Mouse (Mus musculus) spleen, adult 2 months (tissue): ENCODE results near the gene Lpar1. TPM values are rescaled to one million over a fixed set of nuclear protein-coding genes. Genes with fewer than 3 reads are reported as not detected.

Source experiments
- DNase-seq, 2 experiments: peaks; one replicate each; pipeline versions ENCODE4 v3.0.0 to v3.0.0-alpha.2; 2012 to 2021; ENCODE audit warnings: low spot score in 2 of 2, low read depth in 1 of 2
- H3K27ac ChIP-seq: fragments of 200-500 bp; 2 replicates; pipeline ENCODE4 v1.5.1; 2012; ENCODE audit warnings: low read length, inconsistent platforms; ENCODE audit not compliant: insufficient read depth
- H3K27me3 ChIP-seq: fragments of 200-500 bp; 2 replicates; pipeline ENCODE4 v1.6.1; 2012; ENCODE audit warnings: mild to moderate bottlenecking, moderate library complexity, low read length, inconsistent platforms; ENCODE audit not compliant: control insufficient read depth, insufficient read depth
- H3K36me3 ChIP-seq: fragments of 200-500 bp; 2 replicates; pipeline ENCODE4 v1.6.1; 2012; ENCODE audit warnings: mild to moderate bottlenecking, low read length, inconsistent platforms; ENCODE audit not compliant: control insufficient read depth, insufficient read depth
- H3K4me1 ChIP-seq: fragments of 200-500 bp; 2 replicates; pipeline ENCODE4 v1.6.1; 2011; ENCODE audit warnings: inconsistent platforms; ENCODE audit not compliant: control insufficient read depth, insufficient read depth, insufficient read length
- H3K4me3 ChIP-seq: fragments of 200-500 bp; 2 replicates; pipeline ENCODE4 v1.5.1; 2011; ENCODE audit warnings: mild to moderate bottlenecking, inconsistent platforms; ENCODE audit not compliant: insufficient read depth, insufficient read length; ENCODE audit errors: extremely low read depth
- CTCF ChIP-seq: fragments of 200-500 bp; IDR thresholded peaks from 2 replicates; pipeline ENCODE4 v1.5.1; 2011; ENCODE audit warnings: mild to moderate bottlenecking, inconsistent platforms; ENCODE audit not compliant: insufficient read depth, insufficient read length, insufficient replicate concordance; ENCODE audit errors: extremely low read depth
- POLR2A ChIP-seq: fragments of 200-500 bp; IDR thresholded peaks from 2 replicates; pipeline ENCODE4 v1.6.1; 2011; ENCODE audit warnings: low read depth, low read length, inconsistent platforms
- WGBS: fragments of 180-500 bp; shearing (Covaris S2); methylation state at CpG from one replicate; pipeline ENCODE4 v1.1.7; 2018; 5-methylcytosine and 5-hydroxymethylcytosine counted together
- polyA plus RNA-seq: library from polyadenylated mRNA; depleted of rRNA; stranded (reverse); fragments of >200 nt; gene quantifications from 2 replicates; pipeline ENCODE4 v1.2.3, GENCODE M21; 2012

Lpar1 gene
- polyA plus RNA-seq, 1 experiment: 19.7 TPM

DNA sequence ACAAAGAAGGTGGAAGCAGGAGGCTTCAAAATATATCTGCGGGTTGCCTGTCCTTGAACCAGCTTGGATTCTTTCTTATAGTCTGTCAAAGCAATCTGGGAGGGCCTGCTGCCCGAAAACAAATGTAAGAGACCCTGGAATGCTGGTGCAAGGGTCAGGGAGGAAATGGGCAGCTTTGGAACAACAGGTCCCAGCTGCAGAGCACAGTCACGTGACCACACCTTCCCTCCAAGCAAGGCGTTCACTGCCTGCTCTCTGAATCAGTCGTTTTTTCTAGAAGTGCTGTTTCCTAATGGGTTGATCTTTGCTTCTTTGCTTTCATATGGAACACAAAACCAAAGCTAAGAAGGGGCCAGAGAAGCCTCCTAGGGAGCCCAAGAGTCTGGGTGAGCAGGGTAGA, 111.4 kb downstream of the Lpar1 start:
- Histone ChIP-seq H3K27me3 (no peaks in the 10 kb centered on the region), H3K4me3 (no peak overlapping the region), H3K36me3 (no peaks in the 10 kb centered on the region), H3K27ac (no peak overlapping the region), H3K4me1 (no peaks in the 10 kb centered on the region)
- TF ChIP-seq POLR2A: no peak
- no peak for TF ChIP-seq CTCF
- WGBS: 71% methylated on average over 5 of the region's 5 CpGs
- no peak for DNase-seq

DNA sequence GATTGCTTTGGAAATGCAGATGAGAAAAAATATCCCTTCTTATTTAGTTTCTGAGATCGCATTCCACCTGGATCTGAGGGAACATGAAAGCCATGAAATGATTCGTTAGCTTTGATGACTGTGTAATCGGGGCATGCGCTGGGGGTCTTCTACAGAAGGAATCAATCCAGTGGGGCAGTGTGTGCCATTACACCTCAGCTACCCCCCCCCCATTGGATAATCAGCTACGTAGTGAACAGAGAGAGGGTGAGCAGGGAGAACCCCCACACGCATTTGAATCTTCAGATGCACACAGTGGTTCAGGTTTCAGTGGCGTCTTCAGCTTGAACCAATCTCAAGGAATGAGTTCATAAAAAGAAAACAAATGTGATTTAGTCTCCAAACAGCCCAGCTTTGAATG, 115.0 kb downstream of the Lpar1 start:
- Histone ChIP-seq H3K4me3 (no peak overlapping the region), H3K36me3 (no peaks in the 10 kb centered on the region), H3K27me3 (no peaks in the 10 kb centered on the region), H3K27ac (no peak overlapping the region), H3K4me1 (no peaks in the 10 kb centered on the region)
- DNase-seq: no peak
- 88% methylated on average over 7 of the region's 7 CpGs for WGBS
- TF ChIP-seq POLR2A: no peak

DNA sequence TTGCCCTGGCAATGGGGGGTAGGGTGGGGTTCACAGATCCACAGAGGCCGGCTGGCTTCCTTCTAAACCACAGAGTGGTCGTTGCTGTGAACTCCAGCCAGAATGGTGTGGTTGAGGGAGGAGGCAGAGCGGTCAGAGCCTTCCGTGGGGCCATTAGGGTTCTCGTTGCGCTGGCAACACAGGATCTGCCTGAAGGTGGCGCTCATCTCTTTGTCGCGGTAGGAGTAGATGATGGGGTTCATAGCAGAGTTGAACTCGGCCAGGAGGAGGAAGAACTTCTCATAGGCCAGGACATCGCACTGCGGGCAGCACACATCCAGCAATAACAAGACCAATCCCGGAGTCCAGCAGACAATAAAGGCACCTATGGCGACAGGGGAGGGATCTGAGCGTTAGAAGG, 116.4 kb downstream of the Lpar1 start:
- WGBS: 85% methylated on average over 15 of the region's 15 CpGs
- no peak for DNase-seq
- H3K27ac ChIP-seq: no peak overlapping the region
- H3K4me3 ChIP-seq: no peak overlapping the region
- TF ChIP-seq POLR2A (no peak), CTCF (no peak)
- H3K27me3 ChIP-seq: no peaks in the 10 kb centered on the region
- H3K36me3 ChIP-seq: no peaks in the 10 kb centered on the region
- no peaks in the 10 kb centered on the region for H3K4me1 ChIP-seq

DNA sequence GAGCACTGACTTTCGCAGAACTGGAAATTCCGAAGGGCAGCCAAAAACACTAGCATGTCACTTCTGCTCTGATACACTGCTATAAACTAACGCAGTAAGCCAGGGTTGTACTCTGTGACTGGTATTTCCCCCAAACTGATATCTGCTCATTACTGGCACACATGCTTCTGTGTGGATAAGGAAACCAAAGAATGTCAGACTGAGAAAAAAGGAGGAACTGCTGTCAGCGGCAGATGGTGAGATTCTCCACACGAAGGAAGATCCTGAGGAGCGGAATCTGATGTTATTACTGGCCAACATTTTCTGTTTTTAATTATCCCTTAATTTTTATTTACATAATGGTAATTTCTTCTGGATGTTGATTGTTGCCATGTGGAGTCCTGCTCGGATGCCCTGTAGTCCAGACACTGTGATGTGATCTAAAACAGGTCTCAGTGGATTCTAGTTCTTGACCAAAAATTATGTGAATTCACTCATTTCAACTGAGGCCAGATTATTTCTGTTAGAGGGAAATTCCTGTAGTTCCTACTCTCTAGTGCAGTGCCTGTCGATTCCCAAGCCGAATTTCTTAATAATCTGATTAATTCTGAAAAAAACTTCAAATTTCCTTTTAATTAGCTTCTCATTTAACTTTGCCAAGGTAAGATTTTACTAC, 130.3 kb downstream of the Lpar1 start:
- H3K27me3 ChIP-seq: no peaks in the 10 kb centered on the region
- WGBS: 39% methylated on average over 9 of the region's 9 CpGs
- TF ChIP-seq CTCF: no peak
- no peak for TF ChIP-seq POLR2A
- DNase-seq: no peak
- no peaks in the 10 kb centered on the region for H3K4me1 ChIP-seq
- H3K4me3 ChIP-seq: no peak overlapping the region
- no peaks in the 10 kb centered on the region for H3K36me3 ChIP-seq
- H3K27ac ChIP-seq: no peak overlapping the region

DNA sequence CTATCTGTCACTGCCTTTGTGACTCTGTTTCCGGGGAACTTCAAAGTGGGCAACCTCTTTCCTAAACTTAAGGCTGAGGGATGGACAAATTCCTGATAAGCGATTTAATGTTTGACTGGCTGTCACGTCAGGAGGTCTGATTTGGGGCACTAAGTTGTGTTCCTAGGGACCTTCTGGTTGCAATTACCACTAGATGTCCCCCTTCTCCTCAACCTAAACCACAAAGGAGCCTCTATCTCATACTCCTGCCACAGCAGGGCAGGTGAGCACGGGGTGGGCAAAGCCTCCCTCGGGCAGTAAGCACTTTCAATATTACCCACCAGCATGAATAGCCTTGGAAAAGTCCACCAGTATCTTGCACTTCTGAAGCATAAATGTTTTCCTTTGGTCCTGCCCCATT, 134.5 kb downstream of the Lpar1 start:
- WGBS: 26% methylated on average over 5 of the region's 5 CpGs
- Histone ChIP-seq H3K27me3 (no peaks in the 10 kb centered on the region), H3K4me3 (no peak overlapping the region), H3K36me3 (no peaks in the 10 kb centered on the region), H3K4me1 (no peaks in the 10 kb centered on the region), H3K27ac (no peak overlapping the region)
- DNase-seq: no peak
- no peak for TF ChIP-seq CTCF
- no peak for TF ChIP-seq POLR2A

DNA sequence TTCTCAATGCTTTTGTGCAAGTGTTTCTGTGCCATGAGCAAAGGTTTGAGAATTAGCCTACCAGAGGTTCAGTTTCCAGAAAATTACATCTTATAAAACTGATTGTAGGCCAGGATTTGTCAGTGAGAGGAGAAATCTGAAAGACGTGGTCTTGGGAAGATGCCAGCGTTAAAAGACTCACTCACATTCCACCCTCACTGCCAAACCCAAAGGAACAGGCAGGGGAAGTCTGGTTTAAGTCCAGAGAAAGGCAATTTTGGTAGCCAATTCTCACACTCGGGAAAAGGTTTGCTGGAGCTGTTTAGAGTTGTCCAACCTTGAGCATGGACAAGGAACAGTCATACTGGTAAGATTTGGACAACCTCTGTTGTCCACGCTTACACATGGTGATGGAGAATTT, 136.4 kb downstream of the Lpar1 start:
- H3K4me1 ChIP-seq: no peaks in the 10 kb centered on the region
- DNase-seq: no peak
- WGBS: 79% methylated on average over 4 of the region's 4 CpGs

DNA sequence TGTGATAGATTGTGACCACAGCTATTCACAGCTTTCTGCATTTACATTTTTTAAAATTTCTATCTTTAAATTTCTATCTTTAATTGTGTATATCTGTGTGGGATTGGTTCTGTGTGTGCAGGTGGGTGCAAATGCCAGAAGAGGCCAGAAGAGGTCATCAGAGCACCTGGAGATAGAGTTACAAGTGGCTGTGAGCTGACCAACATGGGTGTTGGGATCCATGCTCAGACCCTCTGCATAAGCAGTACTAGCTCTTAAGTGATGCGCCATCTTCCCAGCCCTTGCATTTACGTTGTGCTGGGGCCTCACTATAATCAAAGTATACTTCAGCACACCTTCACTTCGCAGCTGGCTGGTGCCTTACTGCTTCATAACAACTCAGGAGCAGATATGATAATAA, 138.2 kb downstream of the Lpar1 start:
- no peak for DNase-seq
- Histone ChIP-seq H3K27me3 (no peaks in the 10 kb centered on the region), H3K4me1 (no peaks in the 10 kb centered on the region), H3K36me3 (no peaks in the 10 kb centered on the region), H3K27ac (no peak overlapping the region), H3K4me3 (no peak overlapping the region)
- TF ChIP-seq CTCF (no peak), POLR2A (no peak)
- WGBS: 96% methylated on average over 3 of the region's 3 CpGs

More for the DNA sequence above, 136.4 kb downstream of the Lpar1 start:
- H3K27ac ChIP-seq: no peak overlapping the region
- no peaks in the 10 kb centered on the region for H3K36me3 ChIP-seq
- H3K27me3 ChIP-seq: no peaks in the 10 kb centered on the region
- TF ChIP-seq CTCF (no peak), POLR2A (no peak)
- no peak overlapping the region for H3K4me3 ChIP-seq
